In the genomic region with DNA sequence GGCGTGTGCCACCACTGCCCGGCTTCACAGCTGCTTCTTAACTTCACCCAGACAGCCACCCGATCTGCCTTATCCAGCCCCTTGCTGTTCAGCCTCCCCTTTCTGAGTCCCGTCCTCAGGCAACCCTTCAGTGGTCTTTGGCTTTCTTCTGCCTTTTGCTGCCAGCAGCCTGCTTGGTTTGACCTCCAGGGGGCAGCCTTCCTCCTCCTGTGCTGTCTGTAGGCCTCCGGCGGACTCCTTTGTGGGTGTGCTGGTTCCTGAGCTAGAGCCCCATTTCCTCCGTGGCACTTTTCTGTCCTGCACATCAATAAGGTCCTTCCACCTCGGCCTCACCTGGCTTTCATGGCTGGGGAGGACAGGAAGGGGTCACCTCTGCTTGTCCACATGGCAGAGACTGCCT, we compare ENCODE assay signal across 11 mouse cellular contexts. TPM values are rescaled to one million over a fixed set of nuclear protein-coding genes. Genes with fewer than 3 reads are reported as not detected.
DNase-seq lines count a peak whose midpoint lies in the region; ATAC-seq and TF ChIP-seq lines count a peak whose summit lies in the region.
"Had no signal": no experiment of that assay in that cellular context is flagged by ENCODE, and none has a peak within 500 bp of the region (broad histone marks: within the 10 kb centered on the region; RNA-seq: fewer than 3 reads in every experiment).

No protein-coding gene starts in this region.

- no peak overlapping the region for H3K4me2 ChIP-seq in liver, embryonic 12.5 days
- H3K4me2 ChIP-seq: stomach, embryonic 15.5 days had no signal

- TF ChIP-seq CTCF in liver, adult 2 months (IDR thresholded peaks at IDR 0.05; ENCODE audit: low read depth, low read length): peak; percentile 71
- peak; percentile 38 for TF ChIP-seq CTCF in brain, embryonic 14.5 days (IDR thresholded peaks at IDR 0.05; ENCODE audit: borderline replicate concordance, extremely low read depth, insufficient read depth, insufficient read length)

- H3K9me3 ChIP-seq in liver, embryonic 12.5 days (replicated peaks): no peaks in the 10 kb centered on the region
- H3K9me3 ChIP-seq: stomach, embryonic 15.5 days had no signal

- DNase-seq in adrenal gland, postnatal 25 days: peak; percentile 24
- no peak for DNase-seq in adrenal gland, postnatal 14 days
- no peak for DNase-seq in liver, adult 2 months (ENCODE audit: extremely low read depth, low read depth, low spot score)
- no peak for DNase-seq in brain, embryonic 14.5 days (ENCODE audit: low read depth)
- DNase-seq in lung, postnatal 36 days: peak; percentile 24
- DNase-seq in frontal cortex, postnatal 36 days (ENCODE audit: low spot score in 2 of 2): no peak

- H3K9ac ChIP-seq in liver, adult 2 months (ENCODE audit: low read depth, low read length): no peak overlapping the region
- no peak overlapping the region for H3K9ac ChIP-seq in liver, embryonic 12.5 days
- H3K9ac ChIP-seq: stomach, embryonic 15.5 days had no signal

- no peak for ATAC-seq in liver, embryonic 12.5 days
- ATAC-seq in monocyte, adult 5-6 weeks (replicated peaks; ENCODE audit: insufficient number of reproducible peaks, low FRiP score, low TSS enrichment, poor library complexity, severe bottlenecking): no peak
- ATAC-seq: hindbrain, embryonic 16.5 days had no signal

- no peak for TF ChIP-seq POLR2A in liver, adult 2 months (IDR thresholded peaks at IDR 0.05; ENCODE audit: extremely low read depth, insufficient read depth, low read length)
- TF ChIP-seq POLR2A in brain, embryonic 14.5 days (IDR thresholded peaks at IDR 0.05; ENCODE audit: borderline replicate concordance, extremely low read depth, insufficient read depth, insufficient read length, poor library complexity, severe bottlenecking): no peak

- no peak overlapping the region for H3K4me3 ChIP-seq in liver, adult 2 months (ENCODE audit: insufficient read depth, low read depth, low read length)
- H3K4me3 ChIP-seq in liver, embryonic 12.5 days: no peak overlapping the region
- H3K4me3 ChIP-seq: stomach, embryonic 15.5 days had no signal

- no peaks in the 10 kb centered on the region for H3K79me2 ChIP-seq in liver, adult 2 months (ENCODE audit: control insufficient read depth, insufficient read depth, low read length)

- H3K27ac ChIP-seq in liver, adult 2 months (replicated peaks; ENCODE audit: insufficient read depth, low read depth, low read length): no peak overlapping the region
- H3K27ac ChIP-seq in liver, embryonic 12.5 days: no peak overlapping the region
- H3K27ac ChIP-seq: macrophage; stomach, embryonic 15.5 days had no signal

- no peaks in the 10 kb centered on the region for H3K27me3 ChIP-seq in liver, adult 2 months (ENCODE audit: control insufficient read depth, insufficient read depth, low read length)
- H3K27me3 ChIP-seq in liver, embryonic 12.5 days (replicated peaks): peaks cover 7% of the 10 kb centered on the region
- H3K27me3 ChIP-seq: stomach, embryonic 15.5 days had no signal

- peaks cover 2% of the 10 kb centered on the region; the same call in 1 of the 2 replicates for H3K4me1 ChIP-seq in liver, adult 2 months (ENCODE audit: control insufficient read depth, insufficient read depth, low read length)
- H3K4me1 ChIP-seq in liver, embryonic 12.5 days: no peaks in the 10 kb centered on the region
- H3K4me1 ChIP-seq: stomach, embryonic 15.5 days had no signal

- no peaks in the 10 kb centered on the region for H3K36me3 ChIP-seq in liver, adult 2 months (ENCODE audit: control insufficient read depth, insufficient read depth, low read length)
- no peaks in the 10 kb centered on the region for H3K36me3 ChIP-seq in liver, embryonic 12.5 days
- H3K36me3 ChIP-seq: stomach, embryonic 15.5 days had no signal

- 69% methylated on average over 8 of the region's 8 CpGs for WGBS in liver, adult 2 months
- 41% methylated on average over 8 of the region's 8 CpGs for WGBS in liver, embryonic 12.5 days (ENCODE audit: insufficient replicate concordance)

RNA-seq across cellular contexts. Expression of a gene that starts 20.7 kb away (rescaled TPM):
- 0.09 TPM in 1 of 2 replicates, not detected in the other for total RNA-seq in adrenal gland, postnatal 25 days (2021)
- not detected in 2 replicates for total RNA-seq in adrenal gland, postnatal 14 days (2021)
- total RNA-seq in liver, adult 2 months (2014; rRNA removed): not detected in 2 replicates
- polyA plus RNA-seq in liver, adult 2 months (2012; rRNA removed): not detected in 2 replicates
- 0.07 TPM in 1 of 2 replicates, not detected in the other for polyA plus RNA-seq in liver, embryonic 12.5 days (2016; fragmentation: Nextera tagmentation; extraction: Ambion mirVana)
- 0.61 and 0.68 TPM in 2 replicates for polyA plus RNA-seq in brain, embryonic 14.5 days (2012; rRNA removed)
- not detected in 3 replicates for total RNA-seq in monocyte, adult 5-6 weeks (2017)
- polyA plus RNA-seq: macrophage had no signal

RNA-seq across cellular contexts. Expression of a gene that starts 58.9 kb away (rescaled TPM):
- total RNA-seq in adrenal gland, postnatal 25 days (2021): not detected in 2 replicates
- total RNA-seq in adrenal gland, postnatal 14 days (2021): not detected in 2 replicates
- not detected in 2 replicates for total RNA-seq in liver, adult 2 months (2014; rRNA removed)
- not detected in 2 replicates for polyA plus RNA-seq in liver, adult 2 months (2012; rRNA removed)
- 0.02 TPM in 1 of 2 replicates, not detected in the other for polyA plus RNA-seq in liver, embryonic 12.5 days (2016; fragmentation: Nextera tagmentation; extraction: Ambion mirVana)
- polyA plus RNA-seq in brain, embryonic 14.5 days (2012; rRNA removed): not detected in 2 replicates
- total RNA-seq in monocyte, adult 5-6 weeks (2017): not detected in 3 replicates
- polyA plus RNA-seq: macrophage; stomach, embryonic 15.5 days had no signal

Comparison
In these comparisons a context has a peak if more than half of its experiments do, and no peak if none do; other contexts are left out.
1. DNase-seq: peak in adrenal gland, postnatal 25 days (single experiment) and lung, postnatal 36 days (single experiment); none in adrenal gland, postnatal 14 days (single experiment), liver, adult 2 months (single experiment), brain, embryonic 14.5 days (single experiment) and frontal cortex, postnatal 36 days (0 of 2).